Mouse (Mus musculus) kidney, adult 11 months (tissue): Measurements from ENCODE around the gene Ddx23.

Source experiments
- DNase-seq: peaks from one replicate; pipeline ENCODE4 v3.0.0; 2022

Ddx23 gene

DNA sequence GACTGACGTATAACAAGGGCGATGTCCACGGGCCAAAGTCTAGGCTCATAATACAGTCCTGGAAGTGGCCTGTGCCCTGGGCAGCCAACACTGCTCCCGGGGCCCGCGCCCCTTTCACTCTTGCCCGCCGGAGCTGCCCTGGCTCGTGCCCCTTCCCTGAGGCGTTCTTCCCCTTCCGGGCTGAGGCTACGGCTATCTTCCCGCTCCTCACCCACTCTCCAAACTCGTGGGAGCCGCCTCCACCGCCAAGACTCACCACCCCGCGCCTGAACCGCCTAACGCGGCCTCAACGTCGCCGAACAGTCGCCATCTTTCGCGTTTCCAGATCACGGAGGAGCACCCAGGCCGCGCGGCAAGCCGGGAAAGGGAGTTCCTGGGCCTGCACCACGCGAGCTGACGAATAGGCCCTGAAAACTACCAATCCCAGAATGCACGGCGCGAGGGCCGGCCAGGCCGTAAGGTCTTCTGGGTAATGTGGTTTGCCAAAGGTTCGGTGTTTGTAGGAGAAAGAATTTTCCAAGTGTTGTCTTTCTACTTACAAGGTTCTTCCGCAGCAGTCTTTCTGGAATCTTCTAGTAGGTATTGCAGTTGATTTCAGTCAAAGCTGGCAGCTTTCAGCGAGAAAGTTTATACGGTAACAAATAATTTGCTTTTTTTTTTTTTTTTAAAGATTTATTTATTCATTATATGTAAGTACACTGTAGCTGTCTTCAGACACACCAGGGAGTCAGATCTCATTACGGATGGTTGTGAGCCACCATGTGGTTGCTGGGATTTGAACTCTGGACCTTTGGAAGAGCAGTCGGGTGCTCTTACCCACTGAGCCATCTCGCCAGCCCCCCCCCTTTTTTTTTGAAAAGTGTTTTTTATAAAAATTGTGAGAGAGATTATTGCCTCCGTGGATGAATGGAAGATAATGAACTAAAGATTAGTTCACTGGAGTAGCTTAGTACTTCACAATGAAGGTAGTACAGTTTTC is at the start of gene Ddx23:
Gene Ddx23, minus strand, starts transcription at position 328 of the 979 bp plus-strand sequence.
- peak; percentile 96 for DNase-seq

GRCm38 (mm10) chr15:98710442-98710841 is 47.7 kb upstream of the Ddx23 start:
- no peak for DNase-seq

GRCm38 (mm10) chr15:98707766-98708372 is 45.2 kb upstream of the Ddx23 start, which contains the start of gene Ccdc65:
Ccdc65 (plus strand) TSS chr15:98708207.
- peak; percentile 93 for DNase-seq

- DNase-seq = no peak
These were observed 41.6 kb upstream of the Ddx23 start for GRCm38 (mm10) chr15:98704312-98704711.

DNA sequence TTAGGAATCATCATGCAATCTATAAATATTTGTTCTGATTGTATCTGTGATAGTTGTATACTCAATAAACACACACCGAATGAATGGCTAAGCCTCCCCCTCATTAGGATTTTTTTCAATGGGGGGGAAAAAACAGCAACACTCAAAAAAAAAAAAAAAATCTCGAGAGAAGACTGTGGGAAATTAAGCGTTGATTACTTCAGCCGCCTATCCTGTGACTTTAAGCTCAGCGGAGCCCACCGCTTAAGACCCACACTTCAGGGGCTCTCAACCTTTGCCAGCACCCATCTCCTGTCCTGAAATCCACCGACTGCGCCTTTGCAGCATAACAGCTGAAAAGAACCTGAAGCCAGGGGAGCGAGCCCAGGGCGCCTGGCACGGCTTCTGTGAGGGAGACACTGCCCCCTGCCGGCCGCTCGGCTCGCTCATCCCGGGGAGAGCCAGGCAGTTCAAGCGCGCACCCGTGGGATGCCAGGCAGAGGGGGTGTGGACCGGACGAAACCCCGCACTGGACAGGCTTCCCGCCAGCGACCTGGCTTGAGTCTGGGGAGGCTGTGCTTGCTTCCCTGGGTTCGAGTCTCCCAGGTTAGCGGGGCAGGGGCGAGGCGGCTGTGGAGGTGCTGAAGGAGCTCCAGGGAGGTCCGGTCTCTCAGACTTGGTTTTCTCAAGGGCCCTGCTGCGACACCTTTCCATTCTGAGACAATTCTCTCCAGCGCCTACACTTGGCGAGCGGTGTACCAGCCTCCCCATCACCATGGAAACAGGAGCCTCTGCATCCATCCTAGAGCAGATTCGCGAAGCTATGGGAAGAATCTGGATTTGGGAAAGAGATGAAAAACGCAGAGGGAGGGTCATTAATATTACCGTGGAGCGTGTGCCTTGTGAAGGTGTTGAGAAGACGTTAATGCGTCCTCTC is 36.8 kb upstream of the Ddx23 start:
- peak; percentile 76 for DNase-seq

DNA sequence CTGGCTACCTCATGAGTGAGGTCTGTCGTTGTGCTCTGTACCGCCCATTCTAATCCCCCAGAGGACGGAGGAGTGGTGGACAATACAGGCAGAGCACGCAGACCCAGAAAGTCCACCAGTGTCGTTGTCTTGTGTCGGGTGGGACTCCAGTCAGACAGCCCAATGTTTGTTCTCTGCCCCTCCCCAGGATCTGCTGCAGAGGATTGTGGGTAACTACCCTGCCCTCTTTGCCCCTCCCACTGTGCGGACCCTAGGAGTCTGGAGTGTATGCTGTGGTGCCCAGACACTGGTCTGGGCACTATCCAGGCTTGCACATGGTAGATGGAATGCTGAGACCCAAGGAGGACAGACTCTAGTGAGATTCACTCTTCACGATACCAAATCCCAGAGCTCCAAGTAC is 33.5 kb upstream of the Ddx23 start:
- no peak for DNase-seq

DNA sequence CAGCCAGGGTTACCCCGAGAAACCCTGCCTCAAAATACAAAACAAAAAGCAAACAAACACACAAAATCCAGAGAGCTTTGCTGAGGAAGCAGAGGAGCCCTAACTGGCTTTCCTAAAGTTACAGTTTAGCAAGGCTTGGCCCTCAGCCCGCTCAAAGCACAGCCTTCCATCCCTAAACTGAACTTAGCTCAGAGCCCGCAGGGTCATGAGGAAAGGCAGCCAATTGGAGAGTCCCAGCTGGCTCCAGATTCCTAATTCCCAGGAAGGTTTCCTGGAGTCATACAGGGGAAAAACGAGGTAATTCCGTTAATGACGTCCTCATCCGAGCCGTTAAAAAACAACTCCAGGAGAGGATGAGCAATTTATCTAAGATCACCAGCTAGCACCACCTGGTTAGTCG is 33.0 kb upstream of the Ddx23 start:
- peak; percentile 86 for DNase-seq

DNA sequence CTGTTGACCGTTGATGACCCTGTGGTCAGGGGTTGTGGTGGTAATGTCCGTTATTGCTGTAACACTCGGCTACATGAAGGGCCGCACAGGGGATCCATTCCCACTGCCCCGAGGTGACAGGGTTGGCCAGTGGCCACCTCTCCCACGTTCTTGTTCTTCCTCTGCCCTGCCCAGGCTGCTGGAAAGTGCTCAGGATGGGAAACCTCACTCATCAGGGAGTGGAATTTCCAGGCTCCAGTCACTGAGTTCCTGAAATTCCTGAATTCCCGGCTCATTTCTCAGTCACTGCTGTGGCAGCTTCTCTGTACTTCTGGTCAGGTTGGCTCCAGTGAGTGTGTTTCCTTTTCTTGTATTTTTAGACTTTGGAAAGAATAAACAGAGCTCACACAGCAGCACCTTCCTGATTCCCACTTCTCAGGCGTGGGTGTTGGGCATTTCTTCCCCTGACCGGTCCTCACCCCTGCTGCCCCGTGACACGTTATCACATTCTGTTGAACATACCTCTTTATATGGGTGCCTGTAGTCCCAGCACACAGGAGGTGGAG is 29.5 kb upstream of the Ddx23 start:
- peak; percentile 72 for DNase-seq

GRCm38 (mm10) chr15:98691486-98692147 is 28.9 kb upstream of the Ddx23 start:
- DNase-seq = peak; percentile 35

DNA sequence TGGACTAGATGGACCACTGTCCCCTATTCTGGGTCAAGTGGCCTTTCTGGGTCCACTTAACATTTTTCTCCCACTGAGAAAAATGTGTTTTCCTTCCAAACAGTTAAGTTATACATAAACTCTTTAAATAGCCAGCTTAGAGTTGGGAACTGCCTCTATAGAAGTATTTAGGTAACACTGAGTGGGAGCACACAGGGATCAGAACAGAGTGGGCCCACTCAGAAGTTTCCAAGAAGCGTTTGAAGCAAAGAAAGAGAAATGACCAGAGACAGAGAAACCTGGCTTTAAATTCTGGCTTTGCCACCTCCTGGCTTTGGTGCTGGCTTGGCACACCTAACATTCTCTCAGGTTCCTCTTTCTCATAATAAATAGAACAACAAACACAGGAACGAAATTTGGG is 27.0 kb upstream of the Ddx23 start:
- DNase-seq = no peak

DNA sequence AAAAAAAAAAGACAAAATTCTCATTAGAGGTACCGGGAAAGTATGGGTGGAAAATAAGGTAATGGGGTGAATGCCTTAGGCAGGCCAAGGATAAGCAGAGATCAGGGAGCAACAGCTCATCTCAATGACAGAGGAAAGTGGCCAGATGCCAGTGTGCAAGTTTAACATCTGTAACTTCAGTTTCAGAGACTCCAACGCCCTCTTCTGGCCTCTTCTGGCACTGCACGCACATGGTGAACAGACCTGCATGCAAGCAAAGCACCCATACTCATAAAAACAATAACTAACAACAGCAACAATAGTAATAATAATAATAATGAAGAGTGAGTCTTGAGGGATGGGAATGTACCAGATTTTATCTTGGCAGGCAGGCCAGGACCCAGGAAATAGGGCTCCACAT is 23.2 kb upstream of the Ddx23 start:
- DNase-seq = no peak

DNA sequence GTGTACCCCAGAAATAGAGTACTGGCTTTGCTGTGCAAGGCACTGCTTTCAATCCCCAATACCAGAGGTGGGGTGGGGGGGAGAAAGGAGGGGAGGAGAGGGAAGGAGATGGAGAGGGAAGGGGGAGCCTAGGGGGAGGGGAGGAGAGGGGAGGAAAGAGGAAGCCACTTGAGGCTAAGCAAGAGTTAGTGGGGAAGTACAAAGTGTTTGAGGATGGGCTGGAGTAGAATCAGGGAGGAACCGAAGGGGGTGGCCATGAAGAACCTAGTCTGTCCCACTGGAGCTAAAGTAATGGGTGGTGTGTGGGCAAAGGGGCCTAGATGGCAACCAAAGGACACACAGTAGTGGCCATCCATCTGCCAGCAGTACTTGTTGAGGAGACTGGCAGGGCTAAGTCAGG is 21.1 kb upstream of the Ddx23 start:
- no peak for DNase-seq

DNA sequence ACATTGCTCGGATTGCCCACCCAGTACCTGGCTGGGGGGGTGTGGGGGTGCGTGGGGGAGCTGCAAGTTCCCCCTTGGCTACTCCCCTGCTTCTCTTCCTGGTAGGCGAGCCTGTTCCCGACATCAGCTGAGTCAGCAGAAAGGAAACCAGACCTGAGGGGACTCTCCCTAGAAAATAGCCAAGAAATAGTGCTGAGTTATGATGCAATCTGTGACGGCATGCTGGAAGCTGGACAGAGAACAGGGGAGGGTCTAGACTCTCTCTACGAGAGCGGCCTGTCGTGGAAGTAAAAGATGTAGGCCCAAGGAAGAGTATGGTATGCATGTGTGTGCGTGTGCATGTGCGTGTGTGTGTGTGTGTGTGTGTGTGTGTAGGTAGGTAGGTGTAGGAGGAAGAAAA is 20.5 kb upstream of the Ddx23 start:
- DNase-seq = no peak

DNA sequence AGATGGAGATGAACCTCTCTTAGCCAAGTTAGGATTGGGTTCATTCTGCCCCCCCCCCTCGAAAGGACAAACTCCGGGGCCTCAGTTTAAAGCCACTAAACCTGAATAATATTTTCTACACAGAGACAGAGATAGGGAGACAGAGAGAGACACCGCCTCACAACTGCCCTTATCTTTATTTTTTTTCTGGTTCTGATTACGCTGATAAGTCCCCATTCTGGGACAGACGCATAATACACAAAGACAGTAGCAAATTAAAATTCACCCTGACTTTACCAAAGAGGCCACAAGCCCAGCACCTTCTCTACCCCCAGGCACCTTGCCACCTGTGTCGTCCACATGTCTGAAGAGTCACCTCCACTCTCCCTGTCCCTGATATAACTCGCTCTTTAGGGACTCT is 18.9 kb upstream of the Ddx23 start:
- no peak for DNase-seq

GRCm38 (mm10) chr15:98680660-98681059 is 18.0 kb upstream of the Ddx23 start:
- no peak for DNase-seq

GRCm38 (mm10) chr15:98677977-98678376 is 15.3 kb upstream of the Ddx23 start:
- no peak for DNase-seq

- DNase-seq = peak; percentile 91
These were observed 14.4 kb upstream of the Ddx23 start, which contains the start of gene Rnd1 for GRCm38 (mm10) chr15:98676940-98677728. Rnd1 (minus strand) TSS chr15:98677461.

GRCm38 (mm10) chr15:98676471-98676870 is 13.8 kb upstream of the Ddx23 start:
- DNase-seq = no peak

- no peak for DNase-seq
These were observed 13.0 kb upstream of the Ddx23 start for GRCm38 (mm10) chr15:98675634-98676250.

DNA sequence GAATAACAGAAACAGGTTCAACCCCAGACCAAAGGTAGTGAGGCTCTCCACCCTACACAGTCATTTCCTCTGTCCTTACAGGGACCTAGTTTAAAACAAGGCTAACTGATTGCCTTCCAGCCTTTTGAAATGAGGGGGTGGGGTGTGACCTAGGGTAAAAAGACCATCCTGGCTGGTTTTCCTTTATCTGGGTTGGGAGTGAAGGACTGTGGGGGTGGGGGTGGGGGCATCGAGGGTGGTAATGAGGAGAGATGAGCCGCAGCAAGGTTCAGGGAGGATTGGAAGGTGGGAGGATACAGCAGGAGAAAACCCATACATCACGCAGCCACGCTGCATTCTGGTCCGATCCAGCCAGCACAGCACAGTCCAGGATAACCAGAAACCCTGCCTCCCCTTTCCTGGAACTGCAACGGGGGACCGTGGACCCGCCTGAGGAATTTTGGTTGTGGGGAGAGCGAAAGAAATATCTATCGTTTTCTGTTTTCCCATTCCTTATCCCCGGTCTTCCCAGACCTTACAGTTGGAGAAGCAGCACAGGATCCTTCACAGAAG is 12.4 kb upstream of the Ddx23 start:
- no peak for DNase-seq
